In genomic region chr15:85716591-85716990, GRCm38 (mm10) we compare ENCODE assay signal across 15 mouse cellular contexts. TPM values are rescaled to one million over a fixed set of nuclear protein-coding genes. Genes with fewer than 3 reads are reported as not detected.
A peak's percentile ranks its signal among the peaks of the same experiment; 100 is the strongest.
DNase-seq lines count a peak whose midpoint lies in the region; ATAC-seq lines count a peak whose summit lies in the region.
"Had no signal": no experiment of that assay in that cellular context is flagged by ENCODE, and none has a peak within 500 bp of the region (broad histone marks: within the 10 kb centered on the region; RNA-seq: fewer than 3 reads in every experiment).

No protein-coding gene starts in this region.

- H3K36me3 ChIP-seq in heart, embryonic 12.5 days: no peaks in the 10 kb centered on the region
- no peaks in the 10 kb centered on the region for H3K36me3 ChIP-seq in intestine, embryonic 15.5 days
- no peaks in the 10 kb centered on the region for H3K36me3 ChIP-seq in intestine, embryonic 16.5 days (ENCODE audit: control insufficient read depth, insufficient read depth, low read length)
- no peaks in the 10 kb centered on the region for H3K36me3 ChIP-seq in liver, embryonic 11.5 days (ENCODE audit: control insufficient read depth, insufficient read depth, low read length)
- no peaks in the 10 kb centered on the region for H3K36me3 ChIP-seq in forebrain, embryonic 15.5 days
- H3K36me3 ChIP-seq: embryonic facial prominence, embryonic 10.5 days; embryonic facial prominence, embryonic 13.5 days; forebrain, embryonic 12.5 days; heart, embryonic 13.5 days; hindbrain, embryonic 12.5 days had no signal

- 69% methylated on average over 5 of the region's 5 CpGs for WGBS in heart, embryonic 12.5 days
- 77% methylated on average over 5 of the region's 5 CpGs for WGBS in intestine, embryonic 15.5 days
- 71% methylated on average over 5 of the region's 5 CpGs for WGBS in intestine, embryonic 16.5 days
- 76% methylated on average over 5 of the region's 5 CpGs for WGBS in liver, embryonic 11.5 days
- 85% methylated on average over 5 of the region's 5 CpGs for WGBS in forebrain, embryonic 15.5 days

- ATAC-seq in heart, embryonic 12.5 days (ENCODE audit: insufficient number of reproducible peaks, low FRiP score): no peak
- ATAC-seq in intestine, embryonic 15.5 days: 0 out of 2 replicates have a peak, but pooled peaks have one; percentile 10
- no peak for ATAC-seq in intestine, embryonic 16.5 days
- 0 out of 2 replicates have a peak, but pooled peaks have one; percentile 8 for ATAC-seq in liver, embryonic 11.5 days (replicated peaks; ENCODE audit: low FRiP score)
- ATAC-seq in forebrain, embryonic 15.5 days (replicated peaks): no peak

- peak; percentile 92 for DNase-seq in heart, adult 11 months
- no peak for DNase-seq in liver, embryonic 11.5 days (ENCODE audit: low spot score)
- no peak for DNase-seq in liver

- no peak overlapping the region for H3K27ac ChIP-seq in heart, embryonic 12.5 days (ENCODE audit: poor library complexity, severe bottlenecking)
- no peak overlapping the region for H3K27ac ChIP-seq in intestine, embryonic 15.5 days
- H3K27ac ChIP-seq in intestine, embryonic 16.5 days (ENCODE audit: low read length): no peak overlapping the region
- no peak overlapping the region for H3K27ac ChIP-seq in liver, embryonic 11.5 days (ENCODE audit: low read depth, low read length)
- H3K27ac ChIP-seq in forebrain, embryonic 15.5 days (replicated peaks): no peak overlapping the region
- H3K27ac ChIP-seq: embryonic facial prominence, embryonic 10.5 days; embryonic facial prominence, embryonic 13.5 days; forebrain, embryonic 12.5 days; heart, embryonic 13.5 days; hindbrain, embryonic 12.5 days; hindbrain, postnatal 0 days had no signal

- H3K4me3 ChIP-seq in heart, embryonic 12.5 days: no peak overlapping the region
- H3K4me3 ChIP-seq in intestine, embryonic 15.5 days (replicated peaks): no peak overlapping the region
- no peak overlapping the region for H3K4me3 ChIP-seq in intestine, embryonic 16.5 days (ENCODE audit: low read length)
- no peak overlapping the region for H3K4me3 ChIP-seq in liver, embryonic 11.5 days (ENCODE audit: low read depth, low read length)
- no peak overlapping the region for H3K4me3 ChIP-seq in forebrain, embryonic 15.5 days
- H3K4me3 ChIP-seq: embryonic facial prominence, embryonic 10.5 days; embryonic facial prominence, embryonic 13.5 days; erythroblast, embryonic 14.5 days; forebrain, embryonic 12.5 days; heart, embryonic 13.5 days; hindbrain, embryonic 12.5 days had no signal

- H3K9me3 ChIP-seq in heart, embryonic 12.5 days (replicated peaks): no peaks in the 10 kb centered on the region
- H3K9me3 ChIP-seq in intestine, embryonic 15.5 days: no peaks in the 10 kb centered on the region
- no peaks in the 10 kb centered on the region for H3K9me3 ChIP-seq in intestine, embryonic 16.5 days (ENCODE audit: control insufficient read depth, low read length)
- H3K9me3 ChIP-seq in liver, embryonic 11.5 days (ENCODE audit: control insufficient read depth, low read length): no peaks in the 10 kb centered on the region
- no peaks in the 10 kb centered on the region for H3K9me3 ChIP-seq in forebrain, embryonic 15.5 days
- H3K9me3 ChIP-seq: embryonic facial prominence, embryonic 10.5 days; embryonic facial prominence, embryonic 13.5 days; heart, embryonic 13.5 days had no signal

- peaks cover 26% of the 10 kb centered on the region for H3K27me3 ChIP-seq in heart, embryonic 12.5 days (replicated peaks)
- no peaks in the 10 kb centered on the region; the same call in 1 of the 2 replicates for H3K27me3 ChIP-seq in intestine, embryonic 15.5 days (replicated peaks)
- no peaks in the 10 kb centered on the region for H3K27me3 ChIP-seq in intestine, embryonic 16.5 days (replicated peaks; ENCODE audit: control insufficient read depth, insufficient read depth, low read length)
- no peaks in the 10 kb centered on the region; the same call in 1 of the 2 replicates for H3K27me3 ChIP-seq in liver, embryonic 11.5 days (replicated peaks; ENCODE audit: control insufficient read depth, insufficient read depth, low read length)
- peaks cover 6% of the 10 kb centered on the region for H3K27me3 ChIP-seq in forebrain, embryonic 15.5 days

- peaks cover 6% of the 10 kb centered on the region; the same call in 1 of the 2 replicates for H3K4me1 ChIP-seq in heart, embryonic 12.5 days (replicated peaks)
- peaks cover 11% of the 10 kb centered on the region for H3K4me1 ChIP-seq in intestine, embryonic 15.5 days (replicated peaks)
- H3K4me1 ChIP-seq in intestine, embryonic 16.5 days (ENCODE audit: control insufficient read depth, insufficient read depth, low read length): peaks cover 8% of the 10 kb centered on the region; the same call in 1 of the 2 replicates
- H3K4me1 ChIP-seq in liver, embryonic 11.5 days (replicated peaks; ENCODE audit: control insufficient read depth, insufficient read depth, low read length): no peaks in the 10 kb centered on the region
- no peaks in the 10 kb centered on the region for H3K4me1 ChIP-seq in forebrain, embryonic 15.5 days
- H3K4me1 ChIP-seq: embryonic facial prominence, embryonic 10.5 days; forebrain, embryonic 12.5 days; hindbrain, embryonic 12.5 days had no signal

- no peak overlapping the region for H3K4me2 ChIP-seq in heart, embryonic 12.5 days
- no peak overlapping the region for H3K4me2 ChIP-seq in intestine, embryonic 15.5 days (replicated peaks)
- H3K4me2 ChIP-seq in intestine, embryonic 16.5 days (ENCODE audit: low read depth, low read length): no peak overlapping the region
- H3K4me2 ChIP-seq in liver, embryonic 11.5 days: no peak overlapping the region
- H3K4me2 ChIP-seq in forebrain, embryonic 15.5 days (replicated peaks): no peak overlapping the region
- H3K4me2 ChIP-seq: embryonic facial prominence, embryonic 13.5 days; forebrain, embryonic 12.5 days; heart, embryonic 13.5 days; hindbrain, embryonic 12.5 days had no signal

- no peak overlapping the region for H3K9ac ChIP-seq in heart, embryonic 12.5 days
- H3K9ac ChIP-seq in intestine, embryonic 15.5 days: no peak overlapping the region
- H3K9ac ChIP-seq in intestine, embryonic 16.5 days (ENCODE audit: low read depth, low read length): no peak overlapping the region
- no peak overlapping the region for H3K9ac ChIP-seq in liver, embryonic 11.5 days (ENCODE audit: low read depth, low read length)
- no peak overlapping the region for H3K9ac ChIP-seq in forebrain, embryonic 15.5 days (replicated peaks)
- H3K9ac ChIP-seq: embryonic facial prominence, embryonic 13.5 days; forebrain, embryonic 12.5 days; heart, embryonic 13.5 days; hindbrain, embryonic 12.5 days had no signal

RNA-seq across cellular contexts. Expression of gene Ppara, which starts 18.2 kb away (rescaled TPM):
- polyA plus RNA-seq in heart, embryonic 12.5 days (2016; fragmentation: Nextera tagmentation; extraction: Ambion mirVana): 2.3 and 3.3 TPM in 2 replicates
- polyA plus RNA-seq in intestine, embryonic 15.5 days (2015; fragmentation: Nextera tagmentation; extraction: Ambion mirVana): 18.2 and 19.5 TPM in 2 replicates
- polyA plus RNA-seq in intestine, embryonic 16.5 days (2015; fragmentation: Nextera tagmentation; extraction: Ambion mirVana): 31.0 and 37.6 TPM in 2 replicates
- polyA plus RNA-seq in liver, embryonic 11.5 days (2014; fragmentation: Nextera tagmentation; extraction: Ambion mirVana): 2.5 and 3.4 TPM in 2 replicates
- 1.4 and 1.5 TPM in 2 replicates for polyA plus RNA-seq in forebrain, embryonic 15.5 days (2015; fragmentation: Nextera tagmentation; extraction: Ambion mirVana)
- polyA plus RNA-seq: erythroblast, embryonic 14.5 days; inflammation-experienced regulatory T-cells, adult 6 months had no signal

Comparison
In these comparisons a context has a peak if more than half of its experiments do, and no peak if none do; other contexts are left out.
1. ATAC-seq: peak in intestine, embryonic 15.5 days (single experiment) and liver, embryonic 11.5 days (single experiment); none in heart, embryonic 12.5 days (single experiment), intestine, embryonic 16.5 days (single experiment) and forebrain, embryonic 15.5 days (single experiment).